Mouse (Mus musculus): ENCODE data around the gene Eml4.

GRCm38 (mm10) chr17:83364296-83364695 is 13.6 kb downstream of the Eml4 start:
- no peak for TF ChIP-seq GATA1 (IDR thresholded peaks at IDR 0.05; ENCODE audit: borderline replicate concordance, low read length)
- no peak for TF ChIP-seq FLI1 (IDR thresholded peaks at IDR 0.05; ENCODE audit: low read length)

All from megakaryocyte, embryonic 14.5 days (primary cell).